Mouse (Mus musculus) C2C12 (cell line): ENCODE measurements around the gene Thrap3.
A peak's percentile ranks its signal among the peaks of the same experiment; 100 is the strongest.

ENCODE experiments used
- CEBPB ChIP-seq: IDR thresholded peaks from one replicate; pipeline ENCODE4 v1.6.1; 2011; ENCODE audit warnings: low read depth, mild to moderate bottlenecking, control low read depth, moderate library complexity
- CTCF ChIP-seq: IDR thresholded peaks from one replicate; pipeline ENCODE4 v1.5.1; 2011; ENCODE audit not compliant: control insufficient read depth, insufficient read depth, insufficient read length
- FOSL1 ChIP-seq: IDR thresholded peaks from one replicate; pipeline ENCODE4 v1.8.0; 2011; ENCODE audit warnings: mild to moderate bottlenecking, low read length; ENCODE audit not compliant: poor library complexity, insufficient read depth, severe bottlenecking
- MAX ChIP-seq: IDR thresholded peaks from one replicate; pipeline ENCODE4 v1.6.1; 2011; ENCODE audit warnings: mild to moderate bottlenecking, control low read depth
- MYOD1 ChIP-seq: IDR thresholded peaks from one replicate; pipeline ENCODE4 v1.6.1; 2011; ENCODE audit warnings: low read depth; ENCODE audit not compliant: control insufficient read depth, insufficient read length
- MYOG ChIP-seq: IDR thresholded peaks from one replicate; pipeline ENCODE4 v1.6.1; 2011; ENCODE audit not compliant: control insufficient read depth, insufficient read length; ENCODE audit errors: extremely low read depth
- USF1 ChIP-seq: IDR thresholded peaks from one replicate; pipeline ENCODE4 v1.6.1; 2011; ENCODE audit warnings: low read depth, mild to moderate bottlenecking, control low read depth, moderate library complexity

- TF ChIP-seq MYOG: no peak
- TF ChIP-seq CTCF: no peak
- TF ChIP-seq USF1: no peak
- TF ChIP-seq CEBPB: no peak
- peak; percentile 39 for TF ChIP-seq MAX
- TF ChIP-seq MYOD1: no peak
- peak; percentile 75 for TF ChIP-seq FOSL1
Measured at GRCm38 (mm10) chr4:126131290-126132121, 71.1 kb downstream of the Thrap3 start.
